Mouse (Mus musculus): ENCODE data around the gene Pacsin1. TPM values are rescaled to one million over a fixed set of nuclear protein-coding genes. Genes with fewer than 3 reads are reported as not detected.
A peak's percentile ranks its signal among the peaks of the same experiment; 100 is the strongest.

The Pacsin1 gene
- total and polyA plus RNA-seq, 2 experiments from 2014 or later = 50.3 to 85.2 TPM

DNA sequence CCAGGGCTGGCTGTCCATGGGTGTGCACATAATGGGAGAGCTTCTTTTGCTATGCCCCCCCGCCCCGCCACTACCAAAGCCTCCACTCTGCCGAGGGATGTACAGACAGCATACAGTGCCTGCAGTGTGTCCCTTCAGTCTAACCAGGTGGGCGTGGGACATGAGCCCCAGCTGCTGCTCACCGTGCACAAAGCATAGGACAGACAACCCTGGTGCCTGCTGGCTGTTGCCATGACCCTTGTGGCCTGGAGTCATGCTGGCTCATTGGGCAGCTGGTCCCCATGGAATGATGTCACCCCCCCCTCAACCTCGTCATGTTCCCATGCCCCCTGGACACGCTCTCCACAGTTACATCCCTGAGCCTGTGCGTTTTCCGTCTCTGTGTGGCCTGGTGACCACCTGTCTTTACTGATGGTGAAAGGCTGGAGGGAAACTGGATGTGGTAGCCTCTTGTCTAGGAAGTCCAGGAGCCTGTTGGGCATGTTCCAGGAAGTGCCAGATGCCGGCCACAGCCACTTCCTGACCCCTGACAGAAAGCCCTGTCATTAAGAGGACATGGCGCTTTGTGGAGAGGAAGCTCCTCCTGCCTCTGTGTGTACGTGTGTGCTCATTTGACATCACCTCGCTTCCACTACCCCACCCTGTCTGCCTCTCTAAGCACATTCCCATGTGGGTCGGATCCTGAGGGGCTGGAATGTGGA is 35.8 kb downstream of the Pacsin1 start:
- no peak for TF ChIP-seq CTCF (IDR thresholded peaks at IDR 0.05)
- DNase-seq (ENCODE audit: low spot score) (no peak), ATAC-seq (ENCODE audit: low FRiP score) (no peak)
- 80% methylated on average over 14 of the region's 14 CpGs for WGBS
- Histone ChIP-seq H3K27ac (ENCODE audit: low read depth, low read length) (no peak overlapping the region), H3K9ac (replicated peaks; ENCODE audit: low read length, poor library complexity, severe bottlenecking) (no peak overlapping the region), H3K4me3 (ENCODE audit: low read depth, low read length) (no peak overlapping the region), H3K36me3 (ENCODE audit: insufficient read depth, low read length) (no peaks in the 10 kb centered on the region), H3K4me2 (ENCODE audit: low read depth, low read length, poor library complexity, severe bottlenecking) (no peak overlapping the region), H3K27me3 (ENCODE audit: insufficient read depth, low read length) (no peaks in the 10 kb centered on the region), H3K9me3 (ENCODE audit: low read length) (no peaks in the 10 kb centered on the region), H3K4me1 (ENCODE audit: insufficient read depth, low read length) (peaks cover 5% of the 10 kb centered on the region; the same call in 1 of the 2 replicates)

DNA sequence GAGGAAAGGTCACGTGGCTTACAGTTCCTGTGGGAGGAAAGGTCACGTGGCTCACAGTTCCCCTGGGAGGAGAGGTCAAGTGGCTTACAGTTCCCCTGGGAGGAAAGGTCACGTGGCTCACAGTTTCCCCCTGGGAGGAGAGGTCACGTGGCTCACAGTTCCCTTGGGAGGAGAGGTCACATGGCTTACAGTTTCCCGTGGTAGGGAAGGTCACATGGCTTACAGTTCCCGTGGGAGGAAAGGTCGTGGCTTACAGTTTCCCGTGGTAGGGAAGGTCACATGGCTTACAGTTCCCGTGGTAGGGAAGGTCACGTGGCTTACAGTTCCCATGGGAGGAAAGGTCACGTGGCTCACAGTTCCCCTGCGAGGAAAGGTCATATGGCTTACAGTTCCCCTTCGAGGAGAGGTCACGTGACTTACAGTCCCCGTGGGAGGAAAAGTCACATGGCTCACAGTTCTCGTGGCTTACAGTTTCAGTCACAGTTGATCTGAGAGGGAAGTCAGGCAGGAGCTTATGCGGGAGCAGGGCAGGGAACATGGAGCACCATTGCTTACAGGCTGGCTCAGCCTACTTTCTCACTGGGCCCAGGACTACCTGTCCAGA is 44.4 kb downstream of the Pacsin1 start:
- no peak for ATAC-seq (ENCODE audit: low FRiP score)
- no peak for DNase-seq (ENCODE audit: low spot score)
- no peak overlapping the region for H3K9ac ChIP-seq (replicated peaks; ENCODE audit: low read length, poor library complexity, severe bottlenecking)
- H3K4me2 ChIP-seq (ENCODE audit: low read depth, low read length, poor library complexity, severe bottlenecking) = no peak overlapping the region
- peaks cover 4% of the 10 kb centered on the region; the same call in 1 of the 2 replicates for H3K4me1 ChIP-seq (ENCODE audit: insufficient read depth, low read length)
- no peak for TF ChIP-seq CTCF (IDR thresholded peaks at IDR 0.05)
- H3K4me3 ChIP-seq (ENCODE audit: low read depth, low read length) = no peak overlapping the region
- no peak overlapping the region for H3K27ac ChIP-seq (ENCODE audit: low read depth, low read length)
- H3K36me3 ChIP-seq (ENCODE audit: insufficient read depth, low read length) = 0 out of 2 replicates have a peak, but pooled peaks cover under 1% of the 10 kb centered on the region
- H3K9me3 ChIP-seq (ENCODE audit: low read length) = no peaks in the 10 kb centered on the region
- H3K27me3 ChIP-seq (ENCODE audit: insufficient read depth, low read length) = no peaks in the 10 kb centered on the region
- 88% methylated on average over 17 of the region's 17 CpGs for WGBS

- no peaks in the 10 kb centered on the region for H3K27me3 ChIP-seq (ENCODE audit: insufficient read depth, low read length)
- no peaks in the 10 kb centered on the region for H3K9me3 ChIP-seq (ENCODE audit: low read length)
- H3K4me3 ChIP-seq (ENCODE audit: low read depth, low read length) = no peak overlapping the region
- ATAC-seq (ENCODE audit: low FRiP score) (no peak), DNase-seq (ENCODE audit: low spot score) (no peak)
- H3K9ac ChIP-seq (replicated peaks; ENCODE audit: low read length, poor library complexity, severe bottlenecking) = no peak overlapping the region
- TF ChIP-seq CTCF (IDR thresholded peaks at IDR 0.05) = no peak
- peaks cover 4% of the 10 kb centered on the region; the same call in 1 of the 2 replicates for H3K36me3 ChIP-seq (ENCODE audit: insufficient read depth, low read length)
- H3K4me1 ChIP-seq (ENCODE audit: insufficient read depth, low read length) = peaks cover 4% of the 10 kb centered on the region; the same call in 1 of the 2 replicates
- no peak overlapping the region for H3K4me2 ChIP-seq (ENCODE audit: low read depth, low read length, poor library complexity, severe bottlenecking)
- 63% methylated on average over 2 of the region's 2 CpGs for WGBS
- no peak overlapping the region for H3K27ac ChIP-seq (ENCODE audit: low read depth, low read length)
Observed at GRCm38 (mm10) chr17:27700812-27701211, 45.5 kb downstream of the Pacsin1 start.

GRCm38 (mm10) chr17:27701856-27702255 is 46.5 kb downstream of the Pacsin1 start:
- WGBS = 73% methylated on average over 6 of the region's 6 CpGs
- H3K9ac ChIP-seq (replicated peaks; ENCODE audit: low read length, poor library complexity, severe bottlenecking) = 0 out of 2 replicates have a peak overlapping the region, but pooled peaks have one; percentile 13

GRCm38 (mm10) chr17:27702518-27702917 is 47.2 kb downstream of the Pacsin1 start:
- Histone ChIP-seq H3K27me3 (ENCODE audit: insufficient read depth, low read length) (no peaks in the 10 kb centered on the region), H3K4me1 (ENCODE audit: insufficient read depth, low read length) (peaks cover 4% of the 10 kb centered on the region; the same call in 1 of the 2 replicates), H3K4me3 (ENCODE audit: low read depth, low read length) (no peak overlapping the region), H3K9me3 (ENCODE audit: low read length) (no peaks in the 10 kb centered on the region), H3K4me2 (ENCODE audit: low read depth, low read length, poor library complexity, severe bottlenecking) (peak overlapping the region; percentile 30), H3K36me3 (ENCODE audit: insufficient read depth, low read length) (peaks cover 6% of the 10 kb centered on the region), H3K27ac (ENCODE audit: low read depth, low read length) (no peak overlapping the region), H3K9ac (replicated peaks; ENCODE audit: low read length, poor library complexity, severe bottlenecking) (no peak overlapping the region)
- ATAC-seq (ENCODE audit: low FRiP score) (no peak), DNase-seq (ENCODE audit: low spot score) (peak; percentile 68)
- 4% methylated on average over 33 of the region's 34 CpGs for WGBS
- peak; percentile 71 for TF ChIP-seq CTCF (IDR thresholded peaks at IDR 0.05)

More at GRCm38 (mm10) chr17:27701856-27702255, 46.5 kb downstream of the Pacsin1 start:
- Histone ChIP-seq H3K36me3 (ENCODE audit: insufficient read depth, low read length) (peaks cover 4% of the 10 kb centered on the region; the same call in 1 of the 2 replicates), H3K9me3 (ENCODE audit: low read length) (no peaks in the 10 kb centered on the region), H3K4me2 (ENCODE audit: low read depth, low read length, poor library complexity, severe bottlenecking) (no peak overlapping the region), H3K27ac (ENCODE audit: low read depth, low read length) (peak overlapping the region; percentile 47; the same call in 1 of the 2 replicates), H3K27me3 (ENCODE audit: insufficient read depth, low read length) (no peaks in the 10 kb centered on the region), H3K4me1 (ENCODE audit: insufficient read depth, low read length) (peaks cover 4% of the 10 kb centered on the region; the same call in 1 of the 2 replicates), H3K4me3 (ENCODE audit: low read depth, low read length) (no peak overlapping the region)
- peak; percentile 15; the same call in 1 of the 2 replicates for TF ChIP-seq CTCF (IDR thresholded peaks at IDR 0.05)
- ATAC-seq (ENCODE audit: low FRiP score) (no peak), DNase-seq (ENCODE audit: low spot score) (no peak)
